Mouse (Mus musculus): ENCODE data around the gene Sorl1.

The Sorl1 gene

GRCm38 (mm10) chr9:42008501-42008900 is 115.6 kb downstream of the Sorl1 start:
- no peak for DNase-seq (ENCODE audit: low read depth, low spot score)

GRCm38 (mm10) chr9:42005101-42005500 is 119.0 kb downstream of the Sorl1 start:
- no peak for DNase-seq (ENCODE audit: low read depth, low spot score)

GRCm38 (mm10) chr9:42004140-42004539 is 120.0 kb downstream of the Sorl1 start:
- no peak for DNase-seq (ENCODE audit: low read depth, low spot score)

- DNase-seq (ENCODE audit: low read depth, low spot score), result peak; percentile 60
Observed at GRCm38 (mm10) chr9:41999498-42000473, 124.3 kb downstream of the Sorl1 start.

GRCm38 (mm10) chr9:41995278-41995677 is 128.8 kb downstream of the Sorl1 start:
- no peak for DNase-seq (ENCODE audit: low read depth, low spot score)

- DNase-seq (ENCODE audit: low read depth, low spot score), result no peak
Observed at GRCm38 (mm10) chr9:41993821-41994220, 130.3 kb downstream of the Sorl1 start.

- DNase-seq (ENCODE audit: low read depth, low spot score), result no peak
Observed at GRCm38 (mm10) chr9:41992841-41993240, 131.3 kb downstream of the Sorl1 start.

- no peak for DNase-seq (ENCODE audit: low read depth, low spot score)
Observed at GRCm38 (mm10) chr9:41985636-41986035, 138.5 kb downstream of the Sorl1 start.

GRCm38 (mm10) chr9:41985052-41985451 is 139.0 kb downstream of the Sorl1 start:
- DNase-seq (ENCODE audit: low read depth, low spot score), result no peak

GRCm38 (mm10) chr9:41984306-41984705 is 139.8 kb downstream of the Sorl1 start:
- DNase-seq (ENCODE audit: low read depth, low spot score), result no peak

- DNase-seq (ENCODE audit: low read depth, low spot score), result no peak
Observed at GRCm38 (mm10) chr9:41983286-41983685, 140.8 kb downstream of the Sorl1 start.

GRCm38 (mm10) chr9:41982760-41983159 is 141.3 kb downstream of the Sorl1 start:
- no peak for DNase-seq (ENCODE audit: low read depth, low spot score)

- DNase-seq (ENCODE audit: low read depth, low spot score), result no peak
Observed at GRCm38 (mm10) chr9:41982023-41982422, 142.1 kb downstream of the Sorl1 start.

GRCm38 (mm10) chr9:41981306-41981705 is 142.8 kb downstream of the Sorl1 start:
- DNase-seq (ENCODE audit: low read depth, low spot score), result no peak

GRCm38 (mm10) chr9:41980796-41981195 is 143.3 kb downstream of the Sorl1 start:
- DNase-seq (ENCODE audit: low read depth, low spot score), result no peak

- no peak for DNase-seq (ENCODE audit: low read depth, low spot score)
Observed at GRCm38 (mm10) chr9:41978366-41978765, 145.7 kb downstream of the Sorl1 start.

- DNase-seq (ENCODE audit: low read depth, low spot score), result no peak
Observed at GRCm38 (mm10) chr9:41975968-41976367, 148.1 kb downstream of the Sorl1 start.

- no peak for DNase-seq (ENCODE audit: low read depth, low spot score)
Observed at GRCm38 (mm10) chr9:41974661-41975060, 149.4 kb downstream of the Sorl1 start.

- DNase-seq (ENCODE audit: low read depth, low spot score), result no peak
Observed at GRCm38 (mm10) chr9:41973775-41974657, 150.1 kb downstream of the Sorl1 start.

- no peak for DNase-seq (ENCODE audit: low read depth, low spot score)
Observed at GRCm38 (mm10) chr9:41969961-41970360, 154.1 kb downstream of the Sorl1 start.

- no peak for DNase-seq (ENCODE audit: low read depth, low spot score)
Observed at GRCm38 (mm10) chr9:41968673-41969460, 155.2 kb downstream of the Sorl1 start.
